In the genomic region with DNA sequence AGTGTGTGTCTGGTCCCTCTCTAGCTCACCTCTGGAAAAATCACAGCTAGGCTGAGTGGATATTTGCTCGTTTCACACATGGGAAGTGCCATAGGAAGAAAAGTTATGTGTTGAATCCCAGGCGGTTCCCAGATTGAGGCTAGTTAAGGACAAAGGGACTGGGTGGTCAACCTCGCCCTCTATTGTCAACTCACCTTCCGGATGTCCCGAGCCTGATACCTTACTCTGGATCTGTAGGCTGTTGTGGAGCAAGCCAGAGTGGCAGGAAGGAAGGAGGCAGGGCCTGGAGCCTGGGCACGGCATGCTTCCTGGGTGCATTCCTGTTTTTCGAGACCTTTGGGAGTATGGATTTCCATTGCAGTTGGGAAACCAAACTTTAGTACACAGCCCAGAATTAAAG, we compare ENCODE assay signal across 13 mouse cellular contexts.
DNase-seq lines count a peak whose midpoint lies in the region; TF ChIP-seq lines count a peak whose summit lies in the region.
"Had no signal": no experiment of that assay in that cellular context is flagged by ENCODE, and none has a peak within 500 bp of the region (broad histone marks: within the 10 kb centered on the region; RNA-seq: fewer than 3 reads in every experiment).

No protein-coding gene starts in this region.

- 0 out of 2 replicates have a peak, but pooled peaks have one; percentile 17 for TF ChIP-seq EP300 in ES-Bruce4 (IDR thresholded peaks at IDR 0.05; ENCODE audit: insufficient read depth, low read depth, low read length)

- H3K9ac ChIP-seq in ES-Bruce4 (ENCODE audit: low read depth, poor library complexity, severe bottlenecking): no peak overlapping the region
- H3K9ac ChIP-seq: embryonic facial prominence, embryonic 12.5 days; forebrain, embryonic 13.5 days; forebrain, embryonic 15.5 days; forebrain, postnatal 0 days had no signal

- H3K4me1 ChIP-seq in ES-Bruce4 (ENCODE audit: control insufficient read depth, insufficient read depth, low read length): no peaks in the 10 kb centered on the region
- H3K4me1 ChIP-seq: forebrain, embryonic 15.5 days had no signal

- TF ChIP-seq CTCF in ES-Bruce4 (IDR thresholded peaks at IDR 0.05; ENCODE audit: low read depth, low read length): no peak

- no peak overlapping the region for H3K27ac ChIP-seq in ES-Bruce4 (ENCODE audit: insufficient read depth, low read length)
- H3K27ac ChIP-seq: embryonic facial prominence, embryonic 10.5 days; embryonic facial prominence, embryonic 12.5 days; forebrain, embryonic 13.5 days; forebrain, embryonic 15.5 days had no signal

- no peaks in the 10 kb centered on the region for H3K9me3 ChIP-seq in ES-Bruce4 (replicated peaks; ENCODE audit: control insufficient read depth, insufficient read depth, low read length, poor library complexity, severe bottlenecking)
- H3K9me3 ChIP-seq: embryonic facial prominence, embryonic 10.5 days; embryonic facial prominence, embryonic 12.5 days; forebrain, embryonic 13.5 days; forebrain, embryonic 15.5 days had no signal

- no peaks in the 10 kb centered on the region for H3K36me3 ChIP-seq in ES-Bruce4 (ENCODE audit: control insufficient read depth, insufficient read depth, low read length, poor library complexity, severe bottlenecking)
- H3K36me3 ChIP-seq: forebrain, embryonic 15.5 days had no signal

- no peak overlapping the region for H3K4me3 ChIP-seq in ES-Bruce4 (ENCODE audit: low read depth, low read length)
- H3K4me3 ChIP-seq: embryonic facial prominence, embryonic 10.5 days; embryonic facial prominence, embryonic 12.5 days; forebrain, embryonic 13.5 days; forebrain, embryonic 15.5 days had no signal

- peak; percentile 94 for DNase-seq in heart, adult 11 months
- no peak for DNase-seq in heart, postnatal 14 days
- DNase-seq in ES-CJ7 (ENCODE audit: low read depth, low spot score) (peak; percentile 28), adipocyte (ENCODE audit: low spot score) (no peak)
- DNase-seq in cerebellum, adult 11 months: no peak
- DNase-seq: adrenal gland, postnatal 25 days; cerebellum, adult 11-12 months had no signal

- no peaks in the 10 kb centered on the region for H3K27me3 ChIP-seq in ES-Bruce4 (ENCODE audit: control insufficient read depth, insufficient read depth, low read length, poor library complexity, severe bottlenecking)
- H3K27me3 ChIP-seq: embryonic facial prominence, embryonic 12.5 days; forebrain, embryonic 13.5 days; forebrain, embryonic 15.5 days had no signal

- intact Hi-C loops in heart, postnatal 14 days (cut with DNase I): no loop called here

- no peak for TF ChIP-seq POLR2A in ES-Bruce4 (IDR thresholded peaks at IDR 0.05; ENCODE audit: insufficient read depth, low read length)

Comparison
In these comparisons a context has a peak if more than half of its experiments do, and no peak if none do; other contexts are left out.
1. DNase-seq: peak in heart, adult 11 months (single experiment) and ES-CJ7 (single experiment); none in heart, postnatal 14 days (0 of 2), adipocyte (single experiment) and cerebellum, adult 11 months (single experiment).